In genomic region chr11:63834631-63835030, GRCm38 (mm10) we compare ENCODE assay signal across 27 mouse cellular contexts.
DNase-seq lines count a peak whose midpoint lies in the region; ATAC-seq and TF ChIP-seq lines count a peak whose summit lies in the region.
"Had no signal": no experiment of that assay in that cellular context is flagged by ENCODE, and none has a peak within 500 bp of the region (broad histone marks: within the 10 kb centered on the region; RNA-seq: fewer than 3 reads in every experiment).

No protein-coding gene starts in this region.

- no peaks in the 10 kb centered on the region for H3K9me3 ChIP-seq in forebrain, embryonic 14.5 days (replicated peaks; ENCODE audit: control insufficient read depth, low read length)
- H3K9me3 ChIP-seq in forebrain, postnatal 0 days (ENCODE audit: low read length), result no peaks in the 10 kb centered on the region
- 0 out of 2 replicates have a peak, but pooled peaks cover 3% of the 10 kb centered on the region for H3K9me3 ChIP-seq in heart, embryonic 14.5 days (ENCODE audit: control insufficient read depth, low read length)
- H3K9me3 ChIP-seq in intestine, embryonic 14.5 days (ENCODE audit: control insufficient read depth, low read length), result no peaks in the 10 kb centered on the region
- H3K9me3 ChIP-seq in intestine, postnatal 0 days (ENCODE audit: control insufficient read depth), result no peaks in the 10 kb centered on the region
- H3K9me3 ChIP-seq in midbrain, embryonic 13.5 days, result no peaks in the 10 kb centered on the region
- H3K9me3 ChIP-seq: embryonic facial prominence, embryonic 12.5 days; hindbrain, embryonic 13.5 days; intestine, embryonic 15.5 days; limb, embryonic 12.5 days; liver, embryonic 13.5 days; megakaryocyte, embryonic 14.5 days; neural tube, embryonic 13.5 days; stomach, embryonic 15.5 days had no signal

- peak; percentile 13 for DNase-seq in forebrain, embryonic 14.5 days (ENCODE audit: low spot score)
- DNase-seq in forebrain, postnatal 0 days, result no peak
- DNase-seq in heart, adult 2 months, result no peak
- DNase-seq in intestine, embryonic 14.5 days (ENCODE audit: low spot score), result peak; percentile 42
- DNase-seq in lung, postnatal 36 days, result no peak
- DNase-seq: adrenal gland, postnatal 10 days; cerebellum, adult 2 months; cerebellum, postnatal 25 days; gastrocnemius, postnatal 36 days; kidney, adult 9 months; kidney, postnatal 25 days; layer of hippocampus, postnatal 36 days; liver, embryonic 13.5 days; lung, embryonic 14.5 days; thymus, postnatal 25 days had no signal

- ATAC-seq in forebrain, embryonic 14.5 days, result no peak
- no peak for ATAC-seq in forebrain, postnatal 0 days
- no peak for ATAC-seq in heart, embryonic 14.5 days (ENCODE audit: insufficient number of reproducible peaks, insufficient read depth, low FRiP score, low read depth)
- ATAC-seq in intestine, embryonic 14.5 days (replicated peaks; ENCODE audit: low FRiP score, low TSS enrichment, low read depth), result no peak
- ATAC-seq in intestine, postnatal 0 days, result no peak
- ATAC-seq in midbrain, embryonic 13.5 days, result peak; percentile 45; the same call in 1 of the 2 replicates
- ATAC-seq: activated CD4-positive, CD25-positive, alpha-beta regulatory T cell, adult 4 months; intestine, embryonic 15.5 days had no signal

- no peaks in the 10 kb centered on the region for H3K4me1 ChIP-seq in forebrain, embryonic 14.5 days (ENCODE audit: control insufficient read depth, insufficient read depth, low read length)
- H3K4me1 ChIP-seq in forebrain, postnatal 0 days (ENCODE audit: insufficient read depth), result no peaks in the 10 kb centered on the region
- peaks cover 23 to 33% of the 10 kb centered on the region in 2 experiments for H3K4me1 ChIP-seq in heart, embryonic 14.5 days (ENCODE audit: control insufficient read depth in 2 of 2, insufficient read depth in 2 of 2, low read length in 2 of 2)
- no peaks in the 10 kb centered on the region; the same call in none of the 2 replicates for H3K4me1 ChIP-seq in heart, adult 2 months (ENCODE audit: control insufficient read depth, insufficient read depth, low read length)
- no peaks in the 10 kb centered on the region for H3K4me1 ChIP-seq in intestine, embryonic 14.5 days (replicated peaks; ENCODE audit: control insufficient read depth, insufficient read depth, low read length)
- no peaks in the 10 kb centered on the region for H3K4me1 ChIP-seq in intestine, postnatal 0 days (replicated peaks; ENCODE audit: control insufficient read depth, insufficient read depth, low read length)
- H3K4me1 ChIP-seq in midbrain, embryonic 13.5 days (replicated peaks), result peaks cover 11% of the 10 kb centered on the region
- H3K4me1 ChIP-seq: embryonic facial prominence, embryonic 12.5 days; intestine, embryonic 15.5 days; liver, embryonic 13.5 days; megakaryocyte, embryonic 14.5 days; neural tube, embryonic 13.5 days; stomach, embryonic 15.5 days had no signal

- no peaks in the 10 kb centered on the region for H3K36me3 ChIP-seq in forebrain, embryonic 14.5 days (ENCODE audit: control insufficient read depth, insufficient read depth, low read length)
- no peaks in the 10 kb centered on the region for H3K36me3 ChIP-seq in forebrain, postnatal 0 days (ENCODE audit: insufficient read depth)
- H3K36me3 ChIP-seq in heart, embryonic 14.5 days (ENCODE audit: control insufficient read depth, insufficient read depth, low read length), result no peaks in the 10 kb centered on the region
- H3K36me3 ChIP-seq in heart, adult 2 months (ENCODE audit: control insufficient read depth, insufficient read depth, low read length), result no peaks in the 10 kb centered on the region
- H3K36me3 ChIP-seq in intestine, embryonic 14.5 days (ENCODE audit: control insufficient read depth, insufficient read depth, low read length), result no peaks in the 10 kb centered on the region
- H3K36me3 ChIP-seq in intestine, postnatal 0 days (ENCODE audit: control insufficient read depth, insufficient read depth), result no peaks in the 10 kb centered on the region
- H3K36me3 ChIP-seq in midbrain, embryonic 13.5 days, result no peaks in the 10 kb centered on the region
- H3K36me3 ChIP-seq: embryonic facial prominence, embryonic 12.5 days; hindbrain, embryonic 13.5 days; intestine, embryonic 15.5 days; limb, embryonic 12.5 days; liver, embryonic 13.5 days; neural tube, embryonic 13.5 days; stomach, embryonic 15.5 days had no signal

- H3K4me3 ChIP-seq in forebrain, embryonic 14.5 days (ENCODE audit: low read depth, low read length), result no peak overlapping the region
- no peak overlapping the region for H3K4me3 ChIP-seq in forebrain, postnatal 0 days (ENCODE audit: low read depth, low read length)
- no peak overlapping the region for H3K4me3 ChIP-seq in heart, embryonic 14.5 days (ENCODE audit: control insufficient read depth in 1 of 2, insufficient read depth in 1 of 2, low read depth in 1 of 2, low read length in 2 of 2)
- no peak overlapping the region for H3K4me3 ChIP-seq in heart, adult 2 months
- no peak overlapping the region for H3K4me3 ChIP-seq in intestine, embryonic 14.5 days (ENCODE audit: low read depth, low read length)
- no peak overlapping the region for H3K4me3 ChIP-seq in intestine, postnatal 0 days (ENCODE audit: low read depth, low read length)
- H3K4me3 ChIP-seq in midbrain, embryonic 13.5 days (replicated peaks), result no peak overlapping the region
- H3K4me3 ChIP-seq: embryonic facial prominence, embryonic 12.5 days; hindbrain, embryonic 13.5 days; intestine, embryonic 15.5 days; limb, embryonic 12.5 days; liver, embryonic 13.5 days; megakaryocyte, embryonic 14.5 days; myocyte; neural tube, embryonic 13.5 days; stomach, embryonic 15.5 days had no signal

- WGBS in forebrain, embryonic 14.5 days, result 63% methylated on average over 7 of the region's 7 CpGs
- WGBS in forebrain, postnatal 0 days, result 53% methylated on average over 7 of the region's 7 CpGs
- WGBS in heart, embryonic 14.5 days, result 38% methylated on average over 7 of the region's 7 CpGs
- 66% methylated on average over 7 of the region's 7 CpGs for WGBS in heart, adult 2 months
- WGBS in intestine, embryonic 14.5 days, result 69% methylated on average over 7 of the region's 7 CpGs
- WGBS in intestine, postnatal 0 days, result 78% methylated on average over 7 of the region's 7 CpGs
- 32% methylated on average over 7 of the region's 7 CpGs for WGBS in midbrain, embryonic 13.5 days

- H3K79me2 ChIP-seq in heart, adult 2 months (replicated peaks; ENCODE audit: control insufficient read depth, insufficient read depth, low read length), result no peaks in the 10 kb centered on the region

- no peak overlapping the region for H3K4me2 ChIP-seq in forebrain, embryonic 14.5 days (ENCODE audit: low read length)
- no peak overlapping the region for H3K4me2 ChIP-seq in forebrain, postnatal 0 days (ENCODE audit: low read depth)
- peak overlapping the region; percentile 51 for H3K4me2 ChIP-seq in heart, embryonic 14.5 days (ENCODE audit: low read length)
- H3K4me2 ChIP-seq in intestine, embryonic 14.5 days (ENCODE audit: low read length), result no peak overlapping the region
- H3K4me2 ChIP-seq in intestine, postnatal 0 days (replicated peaks; ENCODE audit: low read depth), result no peak overlapping the region
- no peak overlapping the region for H3K4me2 ChIP-seq in midbrain, embryonic 13.5 days (replicated peaks)
- H3K4me2 ChIP-seq: embryonic facial prominence, embryonic 12.5 days; hindbrain, embryonic 13.5 days; intestine, embryonic 15.5 days; limb, embryonic 12.5 days; liver, embryonic 13.5 days; lung, embryonic 14.5 days; neural tube, embryonic 13.5 days; stomach, embryonic 15.5 days had no signal

- no peaks in the 10 kb centered on the region for H3K27me3 ChIP-seq in forebrain, embryonic 14.5 days (replicated peaks; ENCODE audit: control insufficient read depth, insufficient read depth, low read length)
- H3K27me3 ChIP-seq in forebrain, postnatal 0 days (ENCODE audit: insufficient read depth, low read length), result no peaks in the 10 kb centered on the region
- no peaks in the 10 kb centered on the region for H3K27me3 ChIP-seq in heart, embryonic 14.5 days (ENCODE audit: control insufficient read depth, insufficient read depth, low read length)
- H3K27me3 ChIP-seq in heart, adult 2 months (ENCODE audit: control insufficient read depth, insufficient read depth, low read length), result no peaks in the 10 kb centered on the region
- no peaks in the 10 kb centered on the region for H3K27me3 ChIP-seq in intestine, embryonic 14.5 days (replicated peaks; ENCODE audit: control insufficient read depth, insufficient read depth, low read length)
- H3K27me3 ChIP-seq in intestine, postnatal 0 days (replicated peaks; ENCODE audit: control insufficient read depth, insufficient read depth, low read length), result no peaks in the 10 kb centered on the region
- no peaks in the 10 kb centered on the region for H3K27me3 ChIP-seq in midbrain, embryonic 13.5 days
- H3K27me3 ChIP-seq: embryonic facial prominence, embryonic 12.5 days; hindbrain, embryonic 13.5 days; intestine, embryonic 15.5 days; liver, embryonic 13.5 days; megakaryocyte, embryonic 14.5 days; neural tube, embryonic 13.5 days; stomach, embryonic 15.5 days had no signal

- no peak for TF ChIP-seq EP300 in heart, adult 2 months (IDR thresholded peaks at IDR 0.05; ENCODE audit: insufficient read depth, low read depth, low read length)

- no peak for TF ChIP-seq CTCF in forebrain, postnatal 0 days (IDR thresholded peaks at IDR 0.05; ENCODE audit: low read depth)
- no peak for TF ChIP-seq CTCF in heart, adult 2 months (IDR thresholded peaks at IDR 0.05)
- TF ChIP-seq CTCF in intestine, postnatal 0 days (IDR thresholded peaks at IDR 0.05; ENCODE audit: low read depth), result no peak

- no peak for TF ChIP-seq POLR2A in heart, adult 2 months (IDR thresholded peaks at IDR 0.05; ENCODE audit: insufficient read depth, low read depth, low read length)

- H3K27ac ChIP-seq in forebrain, embryonic 14.5 days (ENCODE audit: low read depth, low read length), result no peak overlapping the region
- no peak overlapping the region for H3K27ac ChIP-seq in forebrain, postnatal 0 days (ENCODE audit: low read depth, low read length)
- peak overlapping the region; percentile 93 to 95 for H3K27ac ChIP-seq in heart, embryonic 14.5 days (replicated peaks in 1 of 2; ENCODE audit: control insufficient read depth in 1 of 2, insufficient read depth in 1 of 2, low read depth in 2 of 2, low read length in 2 of 2)
- H3K27ac ChIP-seq in heart, adult 2 months, result no peak overlapping the region
- H3K27ac ChIP-seq in intestine, embryonic 14.5 days (ENCODE audit: low read depth), result no peak overlapping the region
- no peak overlapping the region for H3K27ac ChIP-seq in intestine, postnatal 0 days (ENCODE audit: low read depth, low read length)
- no peak overlapping the region for H3K27ac ChIP-seq in midbrain, embryonic 13.5 days
- H3K27ac ChIP-seq: embryonic facial prominence, embryonic 12.5 days; hindbrain, embryonic 13.5 days; intestine, embryonic 15.5 days; limb, embryonic 12.5 days; liver, embryonic 13.5 days; neural tube, embryonic 13.5 days; stomach, embryonic 15.5 days had no signal

- H3K9ac ChIP-seq in forebrain, embryonic 14.5 days (ENCODE audit: low read length), result no peak overlapping the region
- H3K9ac ChIP-seq in forebrain, postnatal 0 days, result no peak overlapping the region
- peak overlapping the region; percentile 34; the same call in 1 of the 2 replicates for H3K9ac ChIP-seq in heart, embryonic 14.5 days (ENCODE audit: low read length)
- H3K9ac ChIP-seq in heart, adult 2 months (ENCODE audit: low read depth, low read length), result no peak overlapping the region
- no peak overlapping the region for H3K9ac ChIP-seq in intestine, embryonic 14.5 days (ENCODE audit: low read length)
- no peak overlapping the region for H3K9ac ChIP-seq in intestine, postnatal 0 days (ENCODE audit: low read depth, low read length)
- no peak overlapping the region for H3K9ac ChIP-seq in midbrain, embryonic 13.5 days (replicated peaks)
- H3K9ac ChIP-seq: embryonic facial prominence, embryonic 12.5 days; hindbrain, embryonic 13.5 days; intestine, embryonic 15.5 days; limb, embryonic 12.5 days; liver, embryonic 13.5 days; lung, embryonic 14.5 days; neural tube, embryonic 13.5 days; stomach, embryonic 15.5 days had no signal

- intact Hi-C loops in heart, adult 2 months (cut with DNase I), result no loop called here

Comparison
In these comparisons a context has a peak if more than half of its experiments do, and no peak if none do; other contexts are left out.
1. DNase-seq: peak in forebrain, embryonic 14.5 days (single experiment) and intestine, embryonic 14.5 days (single experiment); none in forebrain, postnatal 0 days (single experiment), heart, adult 2 months (0 of 2) and lung, postnatal 36 days (single experiment).
2. H3K27ac ChIP-seq: peak in heart, embryonic 14.5 days (2 of 2); none in forebrain, embryonic 14.5 days (single experiment), forebrain, postnatal 0 days (single experiment), heart, adult 2 months (single experiment), intestine, embryonic 14.5 days (single experiment), intestine, postnatal 0 days (single experiment) and midbrain, embryonic 13.5 days (single experiment).